Mouse (Mus musculus) myocyte (in vitro differentiated cells): ENCODE measurements around the gene Serpinb5.

Source experiments
- E2F4 ChIP-seq: IDR thresholded peaks from one replicate; pipeline ENCODE4 v1.6.1; 2011; ENCODE audit warnings: mild to moderate bottlenecking, control low read depth, moderate library complexity; ENCODE audit not compliant: insufficient read depth
- MAX ChIP-seq: IDR thresholded peaks from one replicate; pipeline ENCODE4 v1.6.1; 2011; ENCODE audit warnings: low read depth, mild to moderate bottlenecking, control low read depth
- MYOG ChIP-seq, 3 experiments: IDR thresholded peaks; one replicate each; pipeline ENCODE4 v1.6.1; 2011; ENCODE audit warnings: control low read depth in 2 of 3, low read depth in 2 of 3, mild to moderate bottlenecking in 2 of 3; ENCODE audit not compliant: insufficient read length in 2 of 3, control insufficient read depth in 1 of 3, insufficient read depth in 1 of 3
- POLR2A ChIP-seq: IDR thresholded peaks from one replicate; pipeline ENCODE4 v1.6.1; 2011; ENCODE audit warnings: low read depth, mild to moderate bottlenecking, control low read depth, moderate library complexity; ENCODE audit not compliant: insufficient read length
- TCF12 ChIP-seq: IDR thresholded peaks from one replicate; pipeline ENCODE4 v1.6.1; 2011; ENCODE audit warnings: mild to moderate bottlenecking, control low read depth; ENCODE audit not compliant: poor library complexity, insufficient read depth, severe bottlenecking
- USF1 ChIP-seq: IDR thresholded peaks from one replicate; pipeline ENCODE4 v1.6.1; 2011; ENCODE audit warnings: low read depth, mild to moderate bottlenecking, control low read depth, moderate library complexity

DNA sequence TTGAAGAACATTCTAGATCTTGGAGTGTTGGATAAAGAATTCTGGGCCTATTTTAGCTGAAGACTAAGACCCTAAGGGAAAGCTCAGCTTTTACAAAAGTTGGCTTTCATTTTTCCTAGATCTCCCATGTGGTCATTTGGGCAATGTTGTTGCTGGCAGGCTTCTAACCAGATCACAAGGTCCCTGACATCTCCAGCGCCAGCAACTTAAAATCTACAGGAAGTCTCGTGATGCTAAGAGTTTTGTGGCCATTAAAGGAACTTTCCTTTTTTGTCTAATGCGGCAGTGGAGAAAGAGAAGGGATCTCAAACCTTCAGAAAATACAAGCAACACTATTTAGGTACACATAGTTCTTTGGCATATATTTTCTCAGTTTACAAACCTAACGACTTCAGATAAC is 21.8 kb downstream of the Serpinb5 start:
- TF ChIP-seq USF1: no peak
- TF ChIP-seq POLR2A: no peak
- TF ChIP-seq MAX: no peak
- no peak for TF ChIP-seq E2F4
- no peak for TF ChIP-seq MYOG (IDR thresholded peaks at IDR 0.05; ENCODE audit: control insufficient read depth in 1 of 3, insufficient read depth in 1 of 3, insufficient read length in 2 of 3, low read depth in 2 of 3)
- no peak for TF ChIP-seq TCF12
